Mouse (Mus musculus) heart, postnatal 36 days (tissue): ENCODE data around the gene Nsmf. TPM values are rescaled to one million over a fixed set of nuclear protein-coding genes. Genes with fewer than 3 reads are reported as not detected.

Experiments used
- DNase-seq, 2 experiments: peaks; one replicate each; pipeline ENCODE4 v3.0.0; 2021 to 2022
- intact Hi-C: fragments of 180-260 bp; cut with DNase I; formaldehyde crosslinking; loops from one replicate; pipeline ENCODE4 v1.15.1; 2025
- microRNA-seq, 2 experiments: library from miRNA; unstranded; fragments of <30 nt; microRNA quantifications; one replicate each; pipeline ENCODE4 v1.2.0; 2021; ENCODE audit warnings: borderline number of aligned reads in 2 of 2
- total RNA-seq, 2 experiments: library from RNA; stranded (reverse); gene quantifications; 2 replicates each; pipeline ENCODE4 v1.2.3; 2021

The Nsmf gene
- total RNA-seq, 2 experiments from 2014 or later, result 14.4 to 16.3 TPM

- intact Hi-C loops, result no loop called here
- no peak for DNase-seq
Observed at GRCm38 (mm10) chr2:25083697-25084096, 29.5 kb downstream of the Nsmf start.

DNA sequence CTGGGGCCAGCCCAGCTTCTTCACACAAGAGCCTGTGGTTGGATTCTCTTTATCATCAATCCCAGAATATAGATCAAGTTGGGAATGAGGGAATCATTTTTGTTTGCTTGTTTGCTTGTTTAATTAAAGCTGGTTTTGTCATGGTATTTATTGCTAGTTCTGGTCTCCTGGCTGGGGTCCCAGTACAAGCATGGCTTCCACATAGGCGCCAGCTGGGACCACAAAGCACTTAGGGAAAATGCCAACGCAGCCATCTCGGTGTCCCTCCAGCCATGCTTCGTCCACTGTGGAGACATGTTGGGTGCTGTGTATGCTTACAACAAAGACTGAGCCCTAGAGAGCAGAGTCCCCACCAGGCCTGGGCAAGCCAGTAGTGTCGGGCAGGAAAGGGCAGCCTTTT lies 31.4 kb downstream of the Nsmf start:
- no peak for DNase-seq
- intact Hi-C loops, result no loop called here

DNA sequence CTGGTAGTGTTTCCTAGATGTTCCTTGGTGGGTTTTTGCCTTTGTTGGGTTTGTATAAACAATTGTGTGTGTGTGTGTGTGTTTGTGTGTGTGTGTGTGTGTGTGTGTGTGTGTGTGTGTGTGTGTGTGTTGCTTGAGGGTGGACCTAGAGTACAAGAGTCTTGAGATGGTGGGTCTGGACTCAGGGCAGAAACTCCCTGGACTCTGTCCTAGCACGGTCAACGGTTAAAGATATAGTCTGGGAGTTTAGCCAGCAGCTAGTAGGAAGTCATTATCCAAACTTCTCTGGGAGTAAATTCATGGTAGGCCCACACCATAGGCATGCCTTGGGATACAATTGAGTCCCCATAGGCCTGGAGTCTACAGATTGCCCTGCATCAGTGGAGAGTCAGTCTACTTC lies 33.7 kb downstream of the Nsmf start:
- no peak for DNase-seq
- intact Hi-C loops, result no loop called here

- intact Hi-C loops, result no loop called here
Observed at GRCm38 (mm10) chr2:25088636-25089035, 34.5 kb downstream of the Nsmf start.

GRCm38 (mm10) chr2:25094785-25095108 lies 40.6 kb downstream of the Nsmf start:
- no peak for DNase-seq
- intact Hi-C loops, result no loop called here

More at GRCm38 (mm10) chr2:25088636-25089035, 34.5 kb downstream of the Nsmf start:
- no peak for DNase-seq

DNA sequence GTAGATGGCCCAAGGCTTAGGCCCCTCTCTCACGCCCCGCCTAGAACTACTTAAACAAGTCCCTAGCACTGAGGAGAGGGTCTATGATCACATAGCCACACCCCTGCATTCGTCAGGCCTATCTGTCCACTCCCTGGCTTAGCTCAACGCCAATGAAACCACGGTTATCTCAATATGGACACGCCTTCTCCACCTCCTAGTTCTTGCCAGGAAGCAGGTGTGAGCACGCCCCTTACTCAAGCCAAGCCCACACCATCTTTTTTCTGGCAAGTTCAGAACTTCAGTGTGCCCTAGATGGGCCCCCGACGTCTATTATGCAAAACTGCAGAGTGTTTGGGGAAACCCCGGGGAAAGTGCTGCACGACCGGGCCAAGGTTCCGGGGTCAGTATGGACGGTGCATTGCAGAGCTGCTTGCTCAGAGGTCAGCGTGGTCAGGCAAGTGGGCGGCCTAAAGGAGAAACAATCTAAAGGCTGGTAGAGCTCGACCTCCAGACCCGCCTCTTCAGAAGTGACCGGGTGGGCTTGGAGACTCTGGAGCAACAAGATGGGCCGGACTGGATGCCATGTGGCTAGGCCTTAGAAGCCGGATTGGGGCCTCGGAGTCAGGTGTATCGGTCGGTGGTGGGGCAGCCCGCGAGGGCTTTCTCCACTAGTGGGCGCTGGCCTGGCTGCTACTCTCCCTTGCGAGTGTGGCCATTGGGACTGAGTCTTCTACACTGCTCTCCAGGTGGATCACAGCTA lies 41.1 kb downstream of the Nsmf start, which contains the start of gene Noxa1:
Gene Noxa1 (minus strand): TSS at position 41 of the 742 bp plus-strand sequence.
- no peak for DNase-seq
- intact Hi-C loops, result no loop called here

DNA sequence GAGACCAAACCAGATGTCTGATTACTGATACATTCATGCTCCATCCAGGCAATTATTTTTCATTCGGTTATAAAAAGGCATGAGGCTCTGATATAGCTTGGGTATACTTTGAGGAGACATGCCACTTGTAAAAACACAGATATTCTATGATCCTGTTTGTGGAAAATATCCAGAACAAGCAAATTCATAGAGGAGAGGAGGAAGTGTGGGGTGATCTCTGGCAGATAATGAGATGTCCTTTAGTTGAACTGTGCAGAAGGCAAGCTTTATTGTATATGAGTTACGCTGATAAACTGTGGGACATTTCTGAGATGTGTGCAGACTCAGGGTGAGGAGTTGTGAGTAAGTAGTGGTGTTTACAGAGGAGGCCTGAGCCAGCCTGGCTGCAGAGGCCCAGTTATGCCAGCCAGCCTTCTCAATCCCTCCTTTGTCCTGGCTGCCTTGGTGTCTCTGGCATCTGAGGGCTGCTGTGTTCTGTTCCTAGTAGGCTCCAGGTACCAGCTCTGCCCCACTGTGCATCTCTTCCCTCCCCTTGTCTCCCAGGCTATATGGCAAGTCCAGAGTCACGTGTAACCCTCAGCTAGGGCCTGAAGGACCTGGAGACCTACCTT lies 44.0 kb downstream of the Nsmf start:
- DNase-seq, result no peak
- intact Hi-C loops, result loop anchor here (2.0 kb wide), 2 partner anchors 59 to 89 kb away; no protein-coding TSS in a partner anchor

GRCm38 (mm10) chr2:25098956-25099355 lies 44.8 kb downstream of the Nsmf start:
- intact Hi-C loops, result loop anchor here (2.0 kb wide), 2 partner anchors 58 to 88 kb away; no protein-coding TSS in a partner anchor
- peak; percentile 15 to 32 for DNase-seq

- intact Hi-C loops, result loop anchor here (2.0 kb wide), 2 partner anchors 57 to 87 kb away; no protein-coding TSS in a partner anchor
- no peak for DNase-seq
Observed at GRCm38 (mm10) chr2:25099703-25100102, 45.5 kb downstream of the Nsmf start.

DNA sequence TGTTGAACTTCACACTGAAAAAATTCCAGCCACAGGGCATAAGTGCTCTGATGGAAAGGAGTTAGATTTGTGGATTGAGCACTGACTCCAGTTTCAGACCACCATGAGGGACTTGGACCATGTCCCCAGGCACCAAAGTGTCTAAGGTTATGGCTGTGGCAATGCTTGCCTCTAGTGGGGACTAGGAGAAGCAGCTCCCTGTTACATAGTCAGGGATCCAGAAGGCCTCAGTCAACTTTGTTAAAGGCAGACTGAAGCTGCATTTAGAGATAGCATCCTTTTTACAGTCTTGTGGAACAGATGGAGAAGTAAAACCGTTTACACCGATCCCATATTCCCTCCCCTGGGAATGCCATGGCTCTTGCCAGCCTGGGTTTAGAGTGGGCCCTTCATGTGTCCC lies 50.0 kb downstream of the Nsmf start:
- intact Hi-C loops, result no loop called here
- DNase-seq, result no peak

DNA sequence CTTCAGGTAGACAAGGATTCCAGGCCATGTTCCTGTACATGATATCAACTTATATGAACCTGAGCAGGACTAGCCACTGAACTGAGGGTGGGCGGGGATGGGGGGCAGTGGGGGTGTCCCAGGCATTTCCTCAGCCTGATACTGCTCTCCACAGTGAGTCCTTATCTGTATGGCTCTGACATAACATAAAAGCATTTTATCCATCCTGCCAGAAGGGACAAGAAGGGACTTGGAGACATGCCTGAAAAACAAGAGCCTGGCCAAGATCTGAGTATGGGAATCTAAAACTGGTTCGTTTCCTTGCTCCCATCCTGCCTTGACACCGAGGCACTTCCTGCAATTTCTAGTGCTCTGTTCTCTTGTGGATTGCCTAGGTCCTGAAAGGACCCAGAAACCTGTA lies 51.9 kb downstream of the Nsmf start:
- intact Hi-C loops, result no loop called here

DNA sequence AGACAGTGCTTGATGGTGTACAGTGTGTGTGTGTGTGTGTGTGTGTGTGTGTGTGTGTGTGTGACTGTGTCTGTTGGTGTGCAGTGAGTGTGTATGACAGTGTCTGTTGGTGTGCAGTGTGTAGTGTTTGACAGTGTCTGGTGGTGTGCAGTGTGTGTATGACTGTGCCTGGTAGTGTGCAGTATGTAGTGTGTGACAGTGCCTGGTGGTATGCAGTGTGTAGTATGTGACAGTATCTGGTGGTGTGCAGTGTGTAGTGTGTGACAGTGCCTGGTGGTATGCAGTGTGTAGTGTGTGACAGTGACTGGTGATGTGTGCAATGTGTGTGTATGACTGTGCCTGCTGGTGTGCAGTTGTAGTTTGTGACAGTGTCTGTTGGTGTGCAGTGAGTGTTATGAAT lies 55.3 kb downstream of the Nsmf start:
- no peak for DNase-seq
- intact Hi-C loops, result no loop called here

More for the DNA sequence above, 51.9 kb downstream of the Nsmf start:
- DNase-seq, result peak; percentile 11 to 17

DNA sequence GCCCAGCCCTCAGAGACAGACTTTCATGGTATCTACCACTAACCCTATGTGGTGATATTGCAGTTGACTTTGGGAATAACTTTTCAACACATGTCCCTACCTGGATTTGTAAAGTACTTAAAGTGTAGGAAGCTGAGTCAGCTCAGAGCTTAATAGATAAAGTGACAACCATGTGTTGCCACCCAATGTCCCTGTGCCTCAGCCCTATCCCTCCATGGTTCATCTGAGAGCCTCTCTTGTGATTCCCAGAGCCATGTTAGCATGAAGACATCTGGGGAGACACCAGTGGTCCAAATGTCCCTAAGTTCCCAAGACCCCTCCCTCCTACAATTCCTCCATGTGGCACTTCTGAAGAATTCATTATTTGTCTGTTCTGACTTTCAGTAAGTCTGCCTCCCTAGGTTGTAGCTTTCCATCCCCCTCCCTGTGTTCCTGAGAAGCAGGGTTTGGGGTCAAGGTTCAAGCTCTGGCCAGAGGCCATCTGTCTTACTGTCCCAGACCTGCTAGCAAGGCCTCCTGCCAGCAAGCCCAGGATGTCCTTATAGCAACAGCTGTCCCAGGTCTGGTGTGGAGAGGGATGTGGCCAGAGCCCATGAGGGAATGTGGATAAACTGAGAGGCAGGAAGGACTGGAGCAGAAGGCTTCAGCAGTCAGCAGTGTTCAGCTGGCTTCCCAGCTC lies 56.5 kb downstream of the Nsmf start:
- peak in 1 of 2 experiments; percentile 30 for DNase-seq
- intact Hi-C loops, result no loop called here

- peak; percentile 16 to 25 for DNase-seq
- intact Hi-C loops, result no loop called here
Observed at GRCm38 (mm10) chr2:25111184-25111791, 57.1 kb downstream of the Nsmf start.

Small RNA genes lying within 50 kb of the gene (microRNA-seq; reads per million reads assigned to microRNA genes)
- gene Gm24328 (0 reads per million in 2 experiments), gene Mir7664 (0 reads per million in 2 experiments)

Other genes with a start within 250 kb of the Nsmf start
- 10 to 100 TPM; 31.7 to 36.7 TPM for gene Ehmt1, start 134.7 kb upstream of the Nsmf start, total RNA-seq
- 1 to 10 TPM; 4.6 to 7.1 TPM for gene Arrdc1, start 119.1 kb upstream of the Nsmf start, total RNA-seq
- gene Zmynd19, start 104.6 kb upstream of the Nsmf start, total RNA-seq, result 10 to 100 TPM; 16.1 to 18.4 TPM
- 1 to 10 TPM; 5.1 to 6.1 TPM for gene Dph7, start 92.0 kb upstream of the Nsmf start, total RNA-seq
- 10 to 100 TPM; 91.0 to 99.1 TPM for gene Mrpl41, start 79.3 kb upstream of the Nsmf start, total RNA-seq
- gene Pnpla7, start 78.3 kb upstream of the Nsmf start, total RNA-seq, result 10 to 100 TPM; 33.9 to 35.4 TPM
- not detected for gene Entpd8, start 25.9 kb downstream of the Nsmf start, total RNA-seq
- gene Noxa1, start 40.8 kb downstream of the Nsmf start, total RNA-seq, result not detected
- gene Nrarp, start 126.4 kb downstream of the Nsmf start, total RNA-seq, result 10 to 100 TPM in 1 of 2 experiments, 1 to 10 TPM in 1; 9.7 to 12.0 TPM
- 1 to 10 TPM; 4.0 to 5.2 TPM for gene Tor4a, start 142.5 kb downstream of the Nsmf start, total RNA-seq
- 10 to 100 TPM; 38.7 to 39.9 TPM for gene Nelfb, start 157.1 kb downstream of the Nsmf start, total RNA-seq
- gene Stpg3, start 160.3 kb downstream of the Nsmf start, total RNA-seq, result not detected
- gene Fam166a, start 164.4 kb downstream of the Nsmf start, total RNA-seq, result not detected
- gene Tubb4b, start 170.3 kb downstream of the Nsmf start, total RNA-seq, result 100 to 1,000 TPM; 240 to 254 TPM
- not detected for gene Slc34a3, start 180.0 kb downstream of the Nsmf start, total RNA-seq
- gene Rnf224, start 182.4 kb downstream of the Nsmf start, total RNA-seq, result not detected
- under 1 TPM; 0.27 to 0.44 TPM for gene Rnf208, start 187.9 kb downstream of the Nsmf start, total RNA-seq
- not detected for gene Cysrt1, start 188.1 kb downstream of the Nsmf start, total RNA-seq
- gene AL732309.1, start 192.5 kb downstream of the Nsmf start, total RNA-seq, result 1 to 10 TPM; 1.2 to 2.2 TPM
- gene Tmem203, start 201.1 kb downstream of the Nsmf start, total RNA-seq, result 10 to 100 TPM; 13.4 to 15.1 TPM
- gene Tprn, start 208.3 kb downstream of the Nsmf start, total RNA-seq, result 1 to 10 TPM; 4.8 to 8.6 TPM
- gene Ssna1, start 218.1 kb downstream of the Nsmf start, total RNA-seq, result 10 to 100 TPM; 37.4 to 44.0 TPM
- 10 to 100 TPM; 38.6 to 39.1 TPM for gene Anapc2, start 218.1 kb downstream of the Nsmf start, total RNA-seq
- gene Tmem210, start 233.8 kb downstream of the Nsmf start, total RNA-seq, result not detected
- not detected for gene Lrrc26, start 235.6 kb downstream of the Nsmf start, total RNA-seq